Mouse (Mus musculus): ENCODE data around the gene Lix1.

Lix1 gene

DNA sequence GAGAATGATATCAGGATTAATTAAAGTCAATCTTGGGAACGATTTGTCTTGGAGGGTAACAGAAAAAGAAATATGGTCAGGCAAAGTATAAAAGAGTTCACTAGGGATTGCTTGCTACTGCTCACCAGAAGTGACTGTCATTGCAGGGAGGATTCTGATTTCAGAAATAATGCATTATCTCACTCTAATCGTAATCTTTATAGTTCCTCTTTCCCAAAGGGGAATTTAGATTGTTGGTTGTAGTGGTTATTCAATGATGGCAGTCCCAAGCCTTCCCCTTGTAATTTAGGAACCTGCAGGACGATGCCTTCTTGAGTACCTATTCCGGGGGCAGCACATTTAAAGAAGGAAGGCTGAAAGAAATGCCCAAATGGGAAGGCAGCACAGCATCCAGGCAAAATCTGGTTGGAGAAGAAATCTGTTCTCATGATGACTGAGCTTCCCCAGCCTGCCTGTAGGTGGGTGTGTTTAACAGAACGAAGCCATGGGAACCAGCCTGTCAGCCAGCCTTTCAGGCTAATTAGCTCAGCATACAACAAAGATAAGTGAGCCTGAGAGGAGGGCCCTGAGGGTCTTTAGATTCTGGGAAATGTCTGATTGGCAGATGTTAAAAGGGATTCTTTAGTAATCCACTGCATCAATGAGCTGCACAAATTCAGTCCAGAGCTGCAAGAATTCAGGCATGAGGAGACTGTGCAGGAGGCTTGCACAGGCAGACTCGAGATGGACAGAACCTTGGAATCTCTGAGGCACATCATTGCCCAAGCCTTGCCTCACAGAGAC, at the start of gene Lix1:
TSS of gene Lix1 (plus strand) at position 451 of the 783 bp plus-strand sequence.
- peak; percentile 43 to 68 for DNase-seq

DNA sequence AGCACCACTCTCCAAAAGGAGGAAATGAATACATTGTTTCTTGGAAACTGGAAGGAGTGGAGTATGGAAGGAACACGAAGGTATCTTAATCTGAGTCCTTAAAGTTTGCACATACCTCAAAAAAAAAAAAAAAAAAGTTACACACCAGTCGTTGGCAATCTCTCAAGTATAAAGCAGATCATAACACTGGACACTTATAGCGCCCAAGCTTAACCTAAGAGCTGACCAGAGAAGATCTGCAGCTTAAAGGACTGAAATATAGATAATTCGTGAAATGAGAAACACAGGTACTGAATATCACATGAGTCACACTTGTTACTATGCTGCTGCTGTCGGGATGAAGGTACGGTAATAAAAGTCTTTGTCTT, 28.9 kb upstream of the Lix1 start:
- DNase-seq: no peak

DNA sequence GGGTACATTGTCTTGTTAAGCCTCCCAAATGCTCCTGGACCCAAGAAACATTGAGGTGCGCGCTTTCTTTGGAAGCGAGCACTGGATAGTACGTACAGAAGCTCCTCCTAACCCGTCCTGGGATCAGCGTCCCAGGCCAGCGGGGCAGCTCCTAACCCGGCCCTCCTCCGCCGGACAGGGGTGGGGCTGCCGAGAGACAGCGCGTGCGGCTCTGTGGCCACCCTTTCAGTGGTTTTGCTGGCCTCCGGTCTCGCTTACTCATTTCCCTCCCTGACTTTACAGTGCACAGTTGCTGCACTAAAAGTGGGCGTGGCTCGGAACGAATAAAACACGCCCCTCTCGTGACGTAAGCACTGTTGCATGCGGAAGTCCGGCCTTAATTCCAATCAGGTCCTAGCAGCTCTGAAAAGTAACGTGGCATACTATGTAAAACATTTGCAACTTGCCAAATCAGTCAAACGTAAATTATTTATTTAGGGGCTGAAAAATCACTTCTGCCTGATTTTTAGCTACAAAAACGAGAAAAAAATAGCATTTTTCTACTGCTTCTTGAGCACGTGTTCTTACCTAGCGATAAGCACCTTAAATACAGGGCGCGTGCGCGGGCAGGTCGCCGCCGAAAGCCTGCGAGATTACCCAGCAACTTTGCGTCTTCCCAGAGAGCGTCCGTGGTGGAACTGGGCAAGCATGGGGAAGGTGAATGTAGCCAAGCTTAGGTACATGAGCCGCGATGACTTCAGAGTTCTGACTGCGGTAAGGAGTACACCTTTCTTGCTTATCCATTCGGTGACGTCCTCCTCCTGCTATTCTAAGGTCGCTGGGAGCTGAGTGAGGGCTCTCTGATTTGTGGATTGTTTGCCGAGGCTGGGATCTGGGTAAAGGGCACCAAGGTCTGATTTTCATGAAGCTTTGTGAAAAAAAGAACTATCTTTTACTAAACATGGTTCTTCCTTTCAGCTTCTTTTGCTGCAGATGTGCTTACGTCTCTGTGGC, 28.3 kb upstream of the Lix1 start, which contains the start of gene Riok2:
TSS of gene Riok2 (plus strand) at position 392 of the 993 bp plus-strand sequence.
- DNase-seq: peak; percentile 90 to 95

DNA sequence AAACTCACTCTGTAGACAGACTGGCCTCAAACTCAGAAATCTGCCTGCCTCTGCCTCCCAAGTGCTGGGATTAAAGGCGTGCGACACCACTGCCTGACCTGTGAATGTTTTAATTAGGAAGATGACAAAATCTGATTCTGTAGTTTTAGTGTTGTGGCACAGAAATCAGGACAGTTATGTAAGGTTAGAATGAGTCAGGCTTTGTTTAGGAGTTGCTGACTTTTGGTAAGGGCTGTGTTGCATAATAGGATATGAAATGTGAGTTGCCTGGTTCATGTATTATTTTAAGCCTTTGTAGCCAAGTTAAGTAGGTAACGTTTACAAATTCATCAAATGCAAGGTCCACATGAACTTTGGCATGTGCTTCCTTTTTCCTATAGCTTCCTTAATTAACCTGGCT, 26.9 kb upstream of the Lix1 start:
- DNase-seq: no peak

DNA sequence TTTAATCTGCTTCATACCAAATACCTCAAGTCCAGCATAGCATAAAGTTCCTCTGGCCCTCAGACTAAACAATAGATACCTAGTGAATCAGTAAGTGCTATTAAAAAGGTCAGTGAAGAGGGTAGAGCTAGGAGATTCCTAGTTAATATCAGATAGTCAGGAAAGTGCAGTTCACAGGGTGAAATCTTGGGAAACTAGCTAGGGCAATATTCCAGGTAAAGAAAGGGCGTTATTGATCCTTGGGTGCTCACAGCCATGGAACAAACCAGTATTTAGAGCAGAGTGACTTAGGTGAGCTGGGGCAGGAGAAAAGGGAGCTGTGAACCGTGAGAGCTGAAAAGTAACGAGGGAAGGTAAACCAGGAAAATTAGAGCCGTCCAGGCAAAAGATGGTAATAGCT, 18.8 kb upstream of the Lix1 start:
- DNase-seq: no peak

DNA sequence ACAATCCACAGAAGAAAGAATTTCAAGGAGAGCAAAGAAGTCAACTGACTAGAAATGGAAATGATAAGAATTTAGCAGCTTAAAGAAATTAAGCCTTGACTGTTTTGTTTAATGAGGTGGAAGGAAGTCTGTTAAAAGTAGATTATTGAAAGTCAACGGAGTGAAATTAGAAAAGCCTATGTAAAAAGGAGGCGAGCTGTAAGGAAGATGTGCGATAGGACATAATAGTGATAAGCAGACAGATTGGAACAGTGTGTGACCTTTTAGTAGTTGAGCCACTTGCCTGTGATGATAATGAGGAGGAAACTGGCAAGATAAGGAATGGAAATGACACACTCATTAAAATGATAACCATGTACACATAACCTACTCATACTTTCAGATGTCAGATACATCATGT, 18.0 kb upstream of the Lix1 start:
- DNase-seq: no peak

DNA sequence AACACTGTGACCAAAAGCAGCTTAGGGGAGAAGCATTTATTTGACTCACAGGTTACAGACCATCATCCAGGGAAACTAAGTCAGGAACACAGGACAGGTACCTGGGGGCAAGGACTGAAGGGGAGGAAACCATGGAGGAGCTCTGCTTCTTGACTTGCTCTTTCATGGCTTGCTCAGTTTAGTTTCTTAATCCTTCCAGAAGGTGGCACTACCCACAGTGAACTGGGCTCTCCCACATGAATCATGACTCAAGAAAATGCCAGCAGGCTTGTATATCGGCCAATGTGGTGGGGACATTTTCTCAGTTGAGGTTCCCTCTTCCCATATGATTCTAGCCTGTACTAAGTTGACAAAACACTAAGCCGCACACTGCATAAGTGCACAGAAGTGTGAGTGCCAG, 16.4 kb upstream of the Lix1 start:
- no peak for DNase-seq

DNA sequence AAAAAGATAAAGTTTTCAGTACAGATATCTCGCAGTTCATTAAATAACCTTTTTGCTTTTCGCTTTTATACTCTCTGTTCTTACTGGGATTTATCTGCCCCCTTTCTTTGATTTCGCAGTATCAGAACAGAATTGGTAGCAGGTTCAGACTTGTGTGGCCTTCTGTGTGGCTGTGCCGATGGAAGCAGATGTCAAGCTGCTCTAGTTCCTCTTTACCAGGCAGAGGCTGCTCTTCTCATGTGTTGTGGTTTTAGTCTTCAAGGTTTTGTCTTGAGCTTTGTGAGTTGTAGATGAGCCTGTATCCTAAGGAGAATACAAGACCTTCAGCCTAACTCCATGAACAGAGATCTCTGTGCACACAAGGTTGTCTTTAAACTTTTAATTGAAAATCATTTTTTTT, 10.6 kb upstream of the Lix1 start:
- no peak for DNase-seq

DNA sequence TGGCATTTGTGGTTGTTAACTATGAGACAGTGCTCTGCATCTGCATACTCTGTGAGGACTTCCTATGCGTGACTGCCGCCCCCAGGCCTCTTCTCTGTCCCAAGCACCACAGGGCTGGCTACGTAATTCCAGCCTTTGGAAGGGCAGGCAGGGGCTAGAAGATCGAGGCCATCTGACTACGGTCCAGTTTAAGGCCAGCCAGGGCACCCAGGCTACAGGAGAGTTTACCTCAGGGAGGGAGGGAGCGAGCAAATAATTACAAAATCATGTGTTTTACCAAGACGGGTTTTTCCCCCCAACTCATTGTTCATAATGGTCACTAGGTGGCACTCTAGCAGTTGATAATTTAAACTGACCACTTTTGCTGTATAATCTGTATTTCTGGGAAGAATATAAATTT, 9.6 kb upstream of the Lix1 start:
- peak in 1 of 2 experiments; percentile 10 for DNase-seq

DNA sequence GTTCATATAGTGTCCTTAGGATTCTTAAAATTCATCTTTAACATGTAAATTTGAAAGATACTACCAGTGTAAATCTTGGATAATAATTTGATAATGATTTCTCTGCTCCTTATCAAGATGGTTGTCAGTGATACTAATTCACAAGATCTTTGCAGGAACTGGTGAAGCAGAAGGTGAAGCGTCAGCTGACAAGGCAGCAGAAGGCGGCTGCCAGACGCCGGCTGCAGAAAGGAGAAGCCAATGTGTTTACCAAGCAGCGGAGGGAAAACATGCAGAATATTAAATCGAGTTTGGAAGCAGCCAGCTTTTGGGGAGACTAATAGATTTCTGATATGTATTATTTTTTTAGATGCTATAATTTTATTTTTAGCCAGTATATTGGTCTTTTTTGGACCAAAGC, 9.2 kb upstream of the Lix1 start:
- DNase-seq: peak; percentile 17 to 28

DNA sequence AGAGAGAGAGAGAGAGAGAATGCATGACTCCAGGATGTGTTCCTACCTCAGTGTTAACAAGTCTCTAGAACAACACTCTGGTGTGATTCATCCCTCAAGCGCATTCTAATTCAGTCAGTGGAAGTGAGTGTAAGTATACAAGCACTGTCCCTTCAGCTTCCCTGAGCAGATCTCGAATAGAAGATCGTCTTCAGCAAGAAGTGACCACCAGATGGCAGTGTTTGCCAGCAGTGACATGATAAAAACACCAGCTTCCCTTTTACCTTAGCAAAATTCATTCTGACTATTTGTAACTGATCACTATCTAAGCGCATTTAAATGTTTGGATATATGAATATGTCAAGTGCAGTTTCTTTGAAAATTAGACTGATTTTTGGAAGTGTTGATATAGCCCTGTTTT, 8.1 kb upstream of the Lix1 start:
- peak; percentile 77 to 90 for DNase-seq

DNA sequence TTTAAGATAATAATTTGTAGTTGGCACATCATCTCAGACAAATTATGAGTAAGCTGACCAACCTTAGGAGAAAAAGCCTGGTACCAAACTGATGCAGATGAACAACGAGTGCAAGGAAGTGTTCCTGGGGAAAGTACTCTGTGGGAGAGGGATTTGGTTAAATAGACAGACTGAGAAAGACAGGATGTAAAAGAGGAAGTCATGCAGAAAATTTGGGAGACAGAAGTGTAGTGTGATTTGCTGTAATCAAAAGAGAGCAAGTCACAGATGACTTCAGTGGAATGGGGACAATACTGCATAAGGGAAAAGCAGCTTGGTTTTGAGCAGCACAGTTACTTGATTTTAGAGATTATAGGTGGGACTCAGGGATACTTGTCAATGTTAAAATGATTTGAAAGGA, 5.6 kb upstream of the Lix1 start:
- DNase-seq: no peak

DNA sequence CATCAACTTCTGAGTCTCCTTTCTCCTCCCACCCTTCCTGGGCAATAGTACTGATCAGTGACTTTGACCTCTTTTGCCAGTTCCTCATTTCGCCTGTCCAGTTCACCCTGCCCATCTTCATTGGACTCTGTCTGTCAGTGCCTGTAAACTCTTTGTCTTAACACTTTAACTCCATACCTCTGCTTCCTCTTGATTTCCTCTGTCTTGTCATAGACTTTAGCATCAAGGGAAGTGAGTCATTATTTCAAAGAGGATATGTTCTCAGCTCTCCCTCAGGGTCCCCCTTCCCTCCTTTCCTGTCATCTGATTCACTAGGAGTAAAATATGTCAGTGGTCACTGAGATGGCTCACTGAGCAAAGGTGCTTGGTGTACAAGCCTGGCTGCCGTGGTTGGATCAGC, 3.8 kb upstream of the Lix1 start:
- no peak for DNase-seq

DNA sequence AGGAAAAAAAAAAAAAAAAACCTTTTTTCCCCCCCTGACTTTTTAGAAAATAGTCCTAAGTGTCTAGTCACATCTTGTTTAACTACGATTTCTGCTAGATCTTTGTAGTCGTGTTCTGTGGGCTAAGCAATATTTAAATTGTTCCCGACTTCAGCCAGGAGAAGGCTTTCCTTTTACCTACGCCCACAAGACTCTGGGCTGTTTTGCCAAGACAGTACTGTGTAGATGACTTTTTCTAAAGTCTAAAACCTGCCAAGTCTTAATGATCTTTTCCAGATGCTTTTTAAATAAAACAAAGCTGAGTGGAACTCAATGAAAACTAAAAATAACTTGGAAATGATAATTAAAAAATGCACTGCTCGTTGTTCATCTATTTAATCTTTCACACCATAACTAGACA, 566 bp downstream of the Lix1 start:
- no peak for DNase-seq

DNA sequence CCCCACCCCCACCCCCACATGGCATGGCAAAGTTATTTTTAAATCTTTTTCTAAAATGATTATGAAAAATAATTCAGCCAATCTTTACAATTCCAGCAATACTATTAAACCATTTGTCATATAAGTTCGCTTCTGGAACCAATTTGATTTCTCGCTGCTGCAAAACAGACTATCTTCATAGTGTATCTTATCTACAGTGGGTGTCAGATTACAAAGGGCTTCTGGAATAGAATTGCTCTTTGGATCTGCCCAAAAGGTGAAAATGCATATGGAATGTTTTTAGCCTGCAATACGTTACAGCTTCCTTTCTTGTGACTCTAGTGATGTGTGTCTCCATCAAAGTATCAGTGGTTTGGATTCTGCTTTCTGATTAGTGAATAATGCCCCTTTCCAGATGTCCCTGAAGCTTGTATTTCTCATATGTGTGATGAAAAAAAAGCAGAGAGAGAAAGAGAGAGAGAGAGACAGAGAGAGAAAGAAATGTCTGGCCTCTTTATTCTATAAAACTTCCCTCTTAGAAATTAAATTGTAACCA, 1.2 kb downstream of the Lix1 start:
- no peak for DNase-seq

DNA sequence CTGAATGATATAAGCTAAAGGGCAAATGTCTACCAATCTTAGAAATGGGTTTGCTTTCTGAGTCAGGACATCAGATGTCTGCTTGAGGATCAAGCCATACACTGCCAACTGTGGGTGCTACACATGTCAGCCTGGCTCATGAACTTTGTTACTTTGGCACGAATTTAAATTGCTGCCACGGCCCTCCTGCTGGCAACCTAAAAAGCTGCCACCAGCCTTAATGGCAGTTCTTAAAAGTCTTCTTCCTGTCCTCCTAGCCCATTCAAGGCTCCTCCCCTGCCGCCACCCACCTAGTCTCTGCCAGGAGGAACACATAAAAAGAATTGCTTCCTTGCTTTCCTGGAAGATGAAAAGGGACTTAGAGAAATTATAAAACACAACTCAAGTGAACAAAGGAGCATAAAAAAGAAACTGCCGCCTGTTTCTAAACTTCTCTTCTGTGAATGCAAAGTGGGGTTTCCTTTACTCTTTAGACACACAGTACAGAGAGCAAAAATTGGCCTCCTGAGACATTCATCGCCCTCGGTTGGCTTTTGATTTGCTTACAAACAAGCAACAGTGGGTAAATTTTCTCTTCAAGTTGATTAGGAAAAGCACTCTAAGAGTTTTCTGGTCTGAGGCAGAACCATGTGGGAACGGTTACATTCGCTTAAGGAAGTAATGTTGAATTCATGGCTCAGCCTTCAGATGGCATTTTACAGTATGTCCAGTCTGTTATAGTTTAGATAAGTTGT, 2.5 kb downstream of the Lix1 start:
- DNase-seq: no peak

DNA sequence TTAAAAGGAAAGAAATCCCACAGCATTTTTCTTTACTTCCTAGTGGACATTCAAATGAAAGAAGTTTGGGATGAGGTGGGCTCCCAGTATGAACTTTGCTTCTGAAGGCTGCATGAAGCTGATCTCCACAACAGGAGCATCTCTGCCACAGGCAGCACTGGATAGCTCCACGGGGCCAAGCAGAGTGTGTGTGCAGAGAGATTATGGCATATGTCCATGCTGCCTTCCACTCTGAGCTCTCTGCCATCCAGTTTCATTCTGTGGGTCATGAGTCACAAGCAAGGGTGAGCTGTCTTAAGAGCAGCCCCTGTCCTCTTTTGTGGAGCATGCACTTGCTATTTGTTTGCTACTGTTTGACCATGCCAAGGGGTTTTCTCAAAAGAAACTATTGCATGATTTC, 3.1 kb downstream of the Lix1 start:
- no peak for DNase-seq

DNA sequence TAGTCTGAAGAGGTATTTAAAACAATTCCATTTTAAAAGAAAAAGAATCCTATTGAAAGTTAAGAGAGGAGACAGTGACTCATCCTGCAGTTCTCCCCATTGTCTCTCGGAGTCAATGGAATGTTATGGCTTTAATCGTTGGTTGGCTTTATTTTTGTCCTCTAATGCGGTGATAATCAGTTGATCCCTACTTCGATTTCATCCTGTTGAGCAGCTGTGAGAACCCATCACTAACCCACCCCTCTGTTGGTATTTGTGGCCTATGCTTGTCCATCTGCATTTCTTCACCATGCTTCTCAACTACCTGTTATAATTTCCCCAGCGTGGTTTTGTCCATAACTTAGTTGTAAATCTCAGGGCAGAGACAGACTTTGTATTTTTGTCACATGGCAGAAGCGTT, 5.7 kb downstream of the Lix1 start:
- DNase-seq: no peak

DNA sequence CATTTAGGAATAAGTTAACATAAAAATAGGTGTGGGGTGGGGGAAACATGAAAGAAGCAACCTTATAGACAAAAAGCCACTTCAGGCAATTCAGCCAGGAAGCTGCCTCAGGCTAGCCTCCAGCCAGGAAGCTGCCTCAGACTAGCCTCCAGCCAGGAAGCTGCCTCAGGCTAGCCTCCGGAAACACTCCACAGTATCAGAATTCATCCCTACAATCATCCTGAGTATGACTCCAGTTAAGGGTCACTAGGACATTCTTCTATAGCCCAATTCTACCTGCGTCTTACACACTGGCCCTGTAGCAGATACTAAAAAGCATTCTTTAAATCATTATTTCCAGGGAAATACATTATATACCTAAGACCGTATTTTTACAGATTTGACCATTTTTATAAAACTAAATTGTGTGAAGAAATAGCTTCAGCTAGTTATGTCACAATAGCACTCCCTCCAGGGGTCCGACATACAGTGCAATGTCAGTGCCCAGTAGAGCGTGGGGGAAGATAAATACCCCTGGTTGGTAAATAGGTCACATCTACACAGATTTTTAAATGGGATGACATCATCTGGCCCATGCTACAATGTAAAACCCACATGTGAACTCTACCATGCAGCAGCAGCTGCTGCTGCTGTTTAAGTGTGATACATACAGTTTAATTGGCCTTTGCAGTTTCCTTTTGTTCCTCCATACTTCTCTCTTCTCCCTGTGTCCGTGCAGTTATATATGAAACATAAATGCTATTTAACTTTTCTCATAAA, 6.4 kb downstream of the Lix1 start:
- DNase-seq: no peak

DNA sequence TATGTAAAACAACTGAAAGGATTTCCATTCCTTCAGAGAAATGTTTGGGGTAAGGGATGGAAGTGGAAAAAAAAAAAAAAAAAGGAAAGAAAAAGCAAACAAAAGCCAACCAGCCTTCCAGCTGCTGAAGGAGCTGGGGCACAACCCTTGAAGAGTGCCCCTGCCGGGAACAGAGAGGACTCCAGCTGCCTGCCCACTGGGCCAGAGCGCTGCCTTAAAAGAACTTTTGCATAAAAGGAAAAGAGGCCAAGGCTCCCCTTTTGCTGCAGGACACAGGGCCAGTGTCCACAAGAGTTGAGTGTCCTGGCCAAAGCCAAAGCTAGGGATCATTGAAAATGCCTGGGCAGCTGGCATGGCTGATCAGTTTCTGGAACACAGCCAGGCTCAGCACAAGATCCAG, 7.1 kb downstream of the Lix1 start:
- DNase-seq: no peak

DNA sequence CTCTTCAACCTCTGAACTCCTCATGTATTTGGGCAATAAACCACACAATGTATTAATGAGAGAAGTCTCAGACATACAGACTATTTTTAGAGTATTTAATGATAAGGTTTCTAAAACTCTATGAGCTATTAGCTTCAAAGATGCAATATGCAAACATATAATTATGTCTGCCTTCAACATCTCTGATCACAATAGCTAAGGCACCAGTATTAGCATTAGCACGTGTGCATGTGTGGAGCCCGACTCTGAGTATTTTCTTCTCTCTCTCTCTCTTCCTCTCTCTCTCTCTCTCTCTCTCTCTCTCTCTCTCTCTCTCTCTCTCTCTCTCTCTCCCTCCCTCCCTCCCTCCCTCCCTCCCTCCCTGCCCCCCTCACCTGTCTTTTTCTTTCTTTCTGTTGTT, 9.0 kb downstream of the Lix1 start:
- no peak for DNase-seq

DNA sequence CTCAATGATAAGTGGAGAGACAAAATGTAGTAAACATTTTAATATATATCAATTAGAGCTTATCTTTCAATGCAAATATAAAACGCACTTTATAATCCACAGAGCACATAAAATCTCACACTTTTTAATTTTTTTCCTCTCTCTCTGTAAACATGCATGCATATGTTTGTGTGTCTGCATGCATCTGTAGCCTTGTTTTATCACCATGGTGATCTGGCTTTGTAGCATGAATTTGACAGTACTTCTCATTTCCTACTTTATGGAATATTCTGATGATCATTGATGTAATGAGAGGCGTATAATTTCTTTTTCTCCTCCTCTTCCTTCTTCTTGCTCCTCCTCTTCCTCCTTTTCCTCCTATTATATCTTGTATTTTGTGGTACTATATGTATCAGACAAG, 9.7 kb downstream of the Lix1 start:
- no peak for DNase-seq

Data from cerebellum, postnatal 25 days (tissue).